Mouse (Mus musculus) adrenal gland, postnatal 10 days (tissue): Measurements from ENCODE around the gene Lta. TPM values are rescaled to one million over a fixed set of nuclear protein-coding genes. Genes with fewer than 3 reads are reported as not detected.
A peak's percentile ranks its signal among the peaks of the same experiment; 100 is the strongest.

Experiments
- DNase-seq: peaks from one replicate; pipeline ENCODE4 v3.0.0; 2021; ENCODE audit warnings: mixed read lengths
- total RNA-seq, 2 experiments: library from RNA; stranded (reverse); gene quantifications; 2 replicates each; pipeline ENCODE4 v1.2.3; 2021

The Lta gene
- total RNA-seq, 2 experiments from 2014 or later: 0.81 to 0.97 TPM

DNA sequence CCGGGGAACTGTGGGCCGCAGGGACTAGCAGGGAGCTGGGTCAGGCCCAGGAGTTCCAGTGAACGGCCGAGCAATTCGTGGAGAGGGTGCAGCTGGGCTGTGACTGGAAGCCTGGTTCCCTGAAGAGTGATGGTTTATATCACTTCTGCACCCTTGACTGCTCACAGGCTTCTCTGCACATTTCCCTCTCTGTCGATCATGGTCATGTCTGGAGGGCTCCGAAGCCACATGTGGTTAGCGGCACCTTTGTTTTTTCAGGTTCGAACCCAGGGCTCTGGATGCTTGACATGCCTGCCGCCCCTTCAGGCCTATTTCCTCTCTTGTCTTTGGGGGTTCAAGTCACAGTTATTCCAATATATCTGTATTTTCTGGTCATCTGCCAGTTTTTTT, 224 bp upstream of the Lta start:
- DNase-seq: no peak

DNA sequence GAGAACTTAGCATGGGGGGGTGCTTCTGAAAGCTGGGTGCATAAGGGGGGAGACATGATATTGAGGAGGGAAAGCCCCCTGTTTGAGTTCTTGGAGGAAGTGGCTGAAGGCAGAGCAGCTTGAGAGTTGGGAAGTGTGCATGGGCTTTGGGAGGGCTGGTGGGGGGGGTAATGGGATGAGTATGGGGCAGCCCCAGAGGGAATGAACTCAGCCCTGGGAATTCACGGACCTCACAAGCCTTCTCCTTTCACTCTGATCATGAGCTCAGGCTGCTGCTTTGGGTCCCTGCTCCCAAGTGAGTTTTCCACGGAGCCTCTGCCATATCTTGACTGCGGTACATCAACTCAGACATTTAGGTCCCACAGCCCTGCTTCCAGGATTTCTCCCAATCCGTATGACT, 2.7 kb downstream of the Lta start:
- DNase-seq: no peak

DNA sequence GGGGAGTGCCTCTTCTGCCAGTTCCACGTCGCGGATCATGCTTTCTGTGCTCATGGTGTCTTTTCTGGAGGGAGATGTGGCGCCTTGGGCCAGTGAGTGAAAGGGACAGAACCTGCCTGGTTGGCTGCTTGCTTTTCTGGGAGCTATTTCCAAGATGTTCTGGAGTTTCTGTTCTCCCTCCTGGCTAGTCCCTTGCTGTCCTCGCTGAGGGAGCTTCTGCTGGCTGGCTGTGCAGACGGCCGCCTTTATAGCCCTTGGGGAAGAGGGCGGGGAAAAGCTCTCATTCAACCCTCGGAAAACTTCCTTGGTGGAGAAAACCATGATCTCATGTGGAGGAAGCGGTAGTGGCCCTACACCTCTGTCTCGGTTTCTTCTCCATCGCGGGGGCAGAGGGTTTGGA, 3.4 kb downstream of the Lta start, which contains the start of gene Tnf:
Tnf (minus strand) TSS at position 221 of the 400 bp plus-strand sequence.
- DNase-seq: peak; percentile 53

DNA sequence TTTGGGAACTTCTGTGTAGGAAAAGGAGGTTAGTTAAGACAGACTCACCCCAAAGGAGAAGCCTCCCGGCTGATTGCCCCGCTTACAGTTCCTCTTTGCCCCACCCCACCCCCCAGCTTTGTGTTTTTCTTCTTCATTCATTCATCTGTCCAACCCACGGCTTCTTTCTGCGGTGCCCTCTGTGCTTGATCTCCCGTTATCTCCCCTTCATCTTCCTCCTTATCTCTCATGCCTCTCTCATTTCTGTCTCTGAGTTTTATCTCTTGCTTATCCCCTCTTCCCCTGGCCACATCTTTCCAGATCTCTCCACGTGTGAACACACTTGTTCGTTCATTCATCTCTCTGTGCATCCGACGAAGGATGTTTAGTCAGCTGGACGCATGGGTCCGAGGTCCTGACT, 4.0 kb downstream of the Lta start:
- DNase-seq: no peak

DNA sequence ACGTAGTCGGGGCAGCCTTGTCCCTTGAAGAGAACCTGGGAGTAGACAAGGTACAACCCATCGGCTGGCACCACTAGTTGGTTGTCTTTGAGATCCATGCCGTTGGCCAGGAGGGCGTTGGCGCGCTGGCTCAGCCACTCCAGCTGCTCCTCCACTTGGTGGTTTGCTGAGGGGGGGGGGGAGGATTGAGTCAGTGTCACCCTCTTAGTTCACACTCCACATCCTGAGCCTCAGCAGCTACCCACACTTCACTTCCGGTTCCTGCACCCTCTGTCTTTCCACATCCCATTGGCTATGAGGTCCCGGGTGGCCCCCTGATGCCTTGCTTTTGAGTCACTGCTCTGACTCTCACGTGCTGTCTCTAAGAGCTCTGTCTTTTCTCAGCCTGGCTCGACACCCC, 4.8 kb downstream of the Lta start:
- DNase-seq: no peak

DNA sequence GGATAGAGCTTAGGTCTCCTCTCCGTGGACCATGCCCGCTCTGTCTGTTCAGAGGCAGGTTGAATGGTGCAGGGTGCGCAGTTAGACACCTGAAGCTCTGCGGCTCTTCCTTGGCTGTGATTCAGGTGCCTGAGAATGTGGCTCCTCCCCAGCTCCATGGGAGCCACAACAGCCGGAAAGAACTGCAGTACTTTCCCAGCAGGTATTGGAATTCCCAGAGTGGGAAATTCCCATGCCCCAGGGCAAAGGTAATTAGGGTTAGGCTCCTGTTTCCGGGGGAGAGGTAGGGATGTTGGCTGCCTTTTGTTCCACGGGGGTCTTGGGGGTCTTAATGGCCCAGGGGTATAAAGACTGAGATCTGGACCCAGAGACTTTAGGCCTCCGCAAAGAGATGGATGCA, 6.2 kb downstream of the Lta start:
- DNase-seq: no peak

DNA sequence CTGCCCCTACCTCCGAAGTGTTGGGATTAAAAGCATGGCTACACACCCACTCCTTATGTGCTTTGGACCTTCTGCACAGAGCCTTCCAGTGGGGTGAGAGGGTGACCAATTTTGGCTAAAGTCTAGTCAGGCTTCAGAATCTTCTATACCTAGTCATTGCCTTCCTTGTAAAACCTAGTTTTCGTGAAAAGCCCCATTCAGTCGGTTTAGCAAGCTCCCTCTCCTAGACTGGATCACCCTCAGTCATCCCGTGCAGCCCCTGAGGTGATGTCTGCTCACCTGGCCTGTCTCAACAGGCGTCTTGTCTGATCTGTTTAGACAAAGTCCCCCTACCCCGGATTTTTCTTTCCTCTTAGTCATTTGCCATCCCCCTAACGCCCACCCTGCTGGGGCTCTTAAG, 7.1 kb downstream of the Lta start:
- DNase-seq: no peak

DNA sequence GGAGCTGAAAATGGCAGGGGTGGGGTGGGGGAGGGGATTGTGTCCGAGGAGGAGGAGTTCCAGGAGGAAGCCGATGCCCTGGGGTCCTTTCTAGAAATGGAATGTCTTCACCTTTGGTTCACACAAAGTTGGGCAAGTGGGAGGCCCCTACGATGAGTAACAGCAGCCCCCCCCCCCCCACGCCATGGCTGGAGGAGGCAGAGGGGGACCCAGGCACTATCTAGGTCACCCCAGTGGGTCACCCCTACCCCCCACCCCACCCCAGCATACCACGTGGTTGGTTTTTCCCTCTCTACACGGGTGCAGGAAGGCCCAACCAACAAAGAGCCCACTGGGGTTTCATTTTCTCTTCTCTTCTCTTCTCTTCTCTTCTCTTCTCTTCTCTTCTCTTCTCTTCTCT, 8.0 kb downstream of the Lta start:
- no peak for DNase-seq

DNA sequence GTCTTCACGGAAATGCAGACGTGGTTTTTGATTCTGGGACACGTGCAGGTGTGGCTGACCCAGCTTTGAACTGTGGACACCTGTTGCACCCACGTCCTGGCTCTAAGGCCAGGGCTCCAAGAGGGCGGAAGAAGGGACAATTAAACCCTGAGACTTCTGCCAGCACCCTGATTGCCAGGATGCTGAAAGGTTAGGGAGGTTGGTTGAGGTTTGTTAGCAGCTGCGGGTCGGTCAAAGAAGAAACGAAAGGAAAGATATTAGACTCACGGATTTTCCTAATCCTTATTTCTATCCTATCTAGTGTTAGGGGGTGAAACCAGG, 8.9 kb downstream of the Lta start:
- no peak for DNase-seq

DNA sequence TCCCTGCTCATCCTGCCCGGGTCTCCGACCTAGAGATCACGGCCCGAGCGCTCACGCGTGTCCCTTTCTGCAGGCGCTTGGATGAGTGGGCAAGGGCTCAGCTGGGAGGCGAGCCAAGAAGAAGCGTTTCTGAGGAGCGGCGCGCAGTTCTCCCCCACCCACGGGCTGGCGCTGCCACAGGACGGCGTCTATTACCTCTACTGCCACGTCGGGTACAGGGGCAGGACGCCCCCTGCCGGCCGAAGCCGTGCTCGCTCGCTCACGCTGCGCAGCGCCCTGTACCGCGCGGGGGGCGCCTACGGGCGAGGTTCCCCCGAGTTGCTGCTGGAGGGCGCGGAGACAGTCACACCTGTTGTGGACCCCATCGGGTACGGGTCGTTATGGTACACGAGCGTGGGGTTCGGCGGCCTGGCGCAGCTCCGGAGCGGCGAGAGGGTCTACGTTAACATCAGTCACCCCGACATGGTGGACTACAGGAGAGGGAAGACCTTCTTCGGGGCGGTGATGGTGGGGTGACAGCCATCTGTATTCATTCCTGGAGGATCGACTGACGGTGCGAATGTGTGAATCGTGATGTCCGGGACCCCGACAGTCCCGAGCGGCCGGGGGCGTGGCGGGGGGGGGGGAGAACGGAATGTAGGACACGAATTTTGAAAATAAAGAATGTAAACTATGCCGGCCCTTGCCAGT, 9.4 kb downstream of the Lta start:
- peak; percentile 90 for DNase-seq

DNA sequence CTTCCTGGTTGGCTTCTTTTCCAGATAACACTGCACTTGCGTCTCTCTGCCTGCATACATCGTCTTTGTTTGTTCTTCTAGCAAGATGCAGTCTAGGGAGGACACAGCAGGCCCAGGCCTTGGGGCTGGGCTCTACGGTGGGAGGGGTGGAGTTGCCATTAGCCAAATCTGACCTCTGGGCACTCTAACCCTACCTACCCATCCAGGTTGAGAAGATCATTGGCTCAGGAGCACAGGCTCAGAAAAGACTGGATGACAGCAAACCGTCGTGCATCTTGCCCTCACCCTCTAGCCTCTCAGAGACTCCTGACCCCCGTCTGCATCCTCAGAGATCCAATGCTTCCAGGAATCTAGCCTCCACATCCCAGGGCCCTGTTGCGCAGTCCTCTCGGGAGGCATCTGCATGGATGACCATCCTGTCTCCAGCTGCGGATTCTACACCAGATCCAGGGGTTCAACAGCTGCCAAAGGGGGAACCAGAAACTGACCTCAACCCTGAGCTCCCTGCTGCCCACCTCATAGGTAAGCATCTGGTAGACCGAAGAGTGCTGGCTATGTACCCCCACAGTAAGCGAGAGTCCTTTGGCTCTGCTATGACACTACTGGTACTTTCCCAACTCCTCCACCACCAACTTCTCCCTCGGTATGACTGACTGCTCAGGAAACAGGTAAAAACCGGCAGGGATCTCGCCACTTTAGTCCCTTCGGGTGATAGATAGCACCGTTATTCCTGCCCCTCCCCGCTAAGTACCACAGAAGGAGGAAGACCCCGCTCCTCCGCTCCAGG, 10.1 kb downstream of the Lta start:
- DNase-seq: no peak

DNA sequence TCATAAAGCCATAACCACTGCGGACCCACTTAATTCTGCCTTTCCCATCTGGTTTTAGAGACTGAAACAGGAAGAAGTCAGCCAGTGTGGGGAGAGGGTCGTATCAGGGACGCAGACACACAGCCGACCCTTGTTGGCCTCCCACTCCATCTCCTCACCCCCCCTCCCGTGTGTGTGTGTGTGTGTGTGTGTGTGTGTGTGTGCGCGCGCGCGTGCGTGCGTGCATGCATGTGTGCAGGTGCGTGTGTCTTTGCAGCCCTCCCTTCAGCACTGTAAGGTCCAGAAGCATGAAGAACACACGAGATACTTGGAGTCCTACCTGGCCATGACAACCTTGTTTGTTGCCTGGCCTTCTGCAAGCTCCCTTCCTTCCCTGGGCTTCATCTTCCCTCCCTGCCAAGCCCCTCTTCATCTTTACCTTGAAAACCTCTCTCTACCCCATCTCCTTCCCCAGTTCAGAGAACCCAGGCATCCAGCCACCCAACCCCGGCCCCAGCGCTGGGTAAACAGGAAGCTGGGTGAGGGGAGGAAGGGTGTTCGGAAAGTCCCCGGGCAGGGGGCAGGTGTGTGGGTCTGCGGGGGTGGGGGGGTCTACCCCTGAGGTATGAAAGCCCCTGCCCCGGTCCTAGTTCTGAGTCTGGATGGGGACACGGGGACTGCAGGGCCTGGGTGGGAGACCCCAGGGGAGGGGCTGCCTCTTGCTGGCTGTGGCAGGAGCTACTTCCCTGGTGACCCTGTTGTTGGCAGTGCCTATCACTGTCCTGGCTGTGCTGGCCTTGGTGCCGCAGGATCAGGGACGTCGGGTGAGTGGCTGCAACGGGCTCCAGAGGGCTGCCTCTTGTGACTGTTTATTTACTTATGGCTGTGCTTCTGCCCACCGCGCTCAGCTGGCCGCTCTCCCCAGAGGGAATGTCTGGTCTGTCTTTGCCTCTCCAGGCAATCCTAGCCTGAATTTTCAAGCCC, 11.0 kb downstream of the Lta start, which contains the start of gene Ltb:
Ltb (plus strand) TSS at position 559 of the 963 bp plus-strand sequence.
- DNase-seq: peak; percentile 60

DNA sequence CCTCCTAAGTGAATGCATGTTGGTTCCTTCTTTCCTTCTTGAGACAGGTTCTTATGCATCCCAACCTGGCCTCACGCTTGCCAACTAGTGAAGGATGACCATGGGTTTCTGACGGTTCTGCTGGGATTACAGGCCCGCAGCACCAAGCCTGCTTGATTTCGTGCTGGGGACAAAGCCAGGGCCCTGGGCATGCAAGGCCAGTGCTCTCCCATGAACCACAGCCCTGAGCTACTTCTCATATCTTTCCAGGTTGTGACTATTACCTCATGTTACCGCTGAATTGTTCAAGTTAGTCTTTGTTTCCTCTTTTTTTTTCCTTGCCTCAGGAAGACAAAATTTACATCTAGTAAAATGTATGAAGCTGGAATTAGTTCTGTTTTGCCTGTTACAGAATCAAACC, 12.2 kb downstream of the Lta start:
- peak; percentile 43 for DNase-seq

DNA sequence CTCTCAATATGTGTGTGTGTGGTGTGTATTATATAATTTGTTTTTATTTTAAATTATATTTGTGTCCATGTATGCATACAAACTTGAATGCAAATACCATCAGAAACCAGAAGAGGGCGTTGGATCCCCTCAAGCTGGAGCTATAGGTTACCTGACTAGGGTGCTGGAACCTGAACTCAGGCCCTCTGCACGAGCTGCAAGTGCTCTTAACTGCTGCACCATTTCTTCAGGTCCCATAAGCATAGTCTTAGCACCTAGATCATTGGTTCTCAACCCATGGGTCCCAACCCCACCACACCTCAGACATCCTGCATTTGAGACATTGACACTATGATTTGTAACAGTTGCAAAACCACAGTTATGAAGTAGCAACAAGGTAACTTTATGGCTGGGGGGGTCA, 13.4 kb downstream of the Lta start:
- DNase-seq: no peak

DNA sequence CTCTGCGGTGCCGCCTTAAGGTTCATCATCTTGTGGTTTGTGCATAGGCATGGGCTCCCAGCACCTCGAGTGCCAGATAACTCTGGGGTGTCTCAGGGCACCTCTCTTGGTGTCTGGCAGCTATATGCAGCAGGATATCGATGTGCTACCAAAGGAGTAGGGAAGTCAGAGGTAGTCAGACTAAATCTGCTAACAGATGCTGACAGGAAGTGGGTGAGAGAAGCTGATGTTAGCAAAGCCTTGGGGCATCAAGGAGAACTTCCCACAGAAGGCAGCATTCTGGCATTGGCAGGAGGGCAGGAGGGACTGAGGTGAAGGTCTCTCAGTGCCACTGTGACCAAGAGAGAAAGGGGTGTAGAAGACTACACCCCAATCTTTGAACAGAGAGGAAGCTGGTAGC, 15.1 kb downstream of the Lta start:
- no peak for DNase-seq

DNA sequence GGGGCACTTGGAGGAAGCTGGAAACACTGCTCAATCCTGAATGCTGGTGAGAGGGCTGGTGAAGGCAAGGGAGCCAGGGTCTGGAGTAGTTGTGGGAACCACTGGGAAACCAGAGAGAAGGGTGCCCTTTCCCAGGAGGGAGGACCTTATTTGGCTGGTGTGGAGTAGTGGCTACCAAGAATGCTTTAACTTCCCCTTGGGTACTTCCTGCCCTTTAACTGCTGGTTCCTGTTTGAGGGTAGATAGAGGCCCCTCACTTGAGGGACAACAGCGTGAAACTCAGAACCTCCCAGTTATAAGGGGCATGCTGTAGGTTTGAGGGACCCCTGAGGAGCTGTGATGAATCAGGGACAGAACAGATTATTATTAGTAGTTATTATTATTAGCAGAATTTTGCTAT, 16.0 kb downstream of the Lta start:
- no peak for DNase-seq

DNA sequence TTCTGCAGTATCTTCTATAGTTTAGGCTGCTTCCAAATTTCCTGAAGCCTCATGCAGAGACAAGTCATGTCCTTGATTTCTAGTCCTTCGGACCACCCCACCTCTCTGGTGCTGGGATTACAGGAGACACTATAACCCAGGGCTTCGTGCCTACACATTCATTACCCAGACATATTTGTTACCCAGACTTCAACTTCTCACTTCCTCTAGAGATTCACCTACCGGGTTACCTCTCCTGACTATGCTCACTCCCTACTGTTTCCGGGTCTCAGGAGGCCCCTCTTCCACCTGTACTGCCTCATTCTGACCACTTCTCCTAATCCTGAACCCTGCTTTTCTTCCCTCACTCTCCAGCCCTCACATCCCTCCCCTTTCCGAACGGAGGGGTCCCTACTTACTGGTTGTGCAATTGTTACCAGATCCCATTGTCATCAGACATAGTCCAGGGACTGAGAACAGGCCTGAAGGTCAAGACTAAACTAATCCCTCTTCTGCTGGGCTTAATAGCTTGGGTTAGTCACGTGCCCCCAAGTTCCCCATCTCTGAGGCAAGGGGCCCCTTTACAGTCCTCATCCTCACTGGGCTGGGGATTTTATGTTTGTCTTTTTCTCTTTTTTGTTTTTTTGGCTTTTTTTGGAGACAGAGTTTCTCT, 17.1 kb downstream of the Lta start, which contains the start of gene Lst1:
Lst1 (minus strand) TSS at position 481 of the 652 bp plus-strand sequence.
- DNase-seq: no peak

DNA sequence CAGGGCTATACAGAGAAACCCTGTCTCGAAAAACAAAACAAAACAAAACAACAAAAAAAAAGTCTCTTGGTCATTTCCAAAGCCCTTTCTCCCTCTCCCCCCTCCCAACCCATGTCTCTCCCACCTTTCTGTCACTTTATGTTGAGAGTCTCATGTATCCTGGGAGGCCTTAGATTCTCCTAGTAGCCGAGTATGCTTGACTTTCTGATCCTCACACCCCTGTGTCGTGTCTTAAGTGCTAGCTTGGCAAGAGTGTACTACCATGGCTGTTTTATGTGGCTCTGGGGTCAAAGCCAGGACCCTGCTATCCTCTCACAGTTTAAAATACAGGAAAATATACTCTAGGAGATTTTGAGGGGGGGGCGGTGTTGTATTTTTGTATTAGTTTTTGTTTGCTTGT, 17.8 kb downstream of the Lta start:
- no peak for DNase-seq

DNA sequence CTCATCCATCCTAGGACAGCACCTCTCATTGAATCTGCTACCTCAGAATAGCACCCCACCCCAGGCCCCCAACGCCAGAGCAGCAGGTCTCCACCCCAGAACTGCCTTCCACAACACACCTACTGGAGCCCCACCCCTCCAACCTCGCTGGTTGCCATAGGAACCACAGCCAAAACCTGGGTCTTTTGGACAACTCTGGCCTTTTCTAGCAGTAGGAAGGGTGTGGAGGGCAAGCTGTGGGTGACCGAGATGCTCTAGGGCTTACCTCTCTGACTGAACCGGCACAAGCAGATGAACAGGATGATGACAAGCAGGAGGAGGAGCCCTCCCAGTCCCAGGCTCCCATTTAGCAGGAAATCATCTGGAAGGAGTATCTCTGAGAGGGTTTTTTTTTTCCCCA, 18.5 kb downstream of the Lta start:
- no peak for DNase-seq

DNA sequence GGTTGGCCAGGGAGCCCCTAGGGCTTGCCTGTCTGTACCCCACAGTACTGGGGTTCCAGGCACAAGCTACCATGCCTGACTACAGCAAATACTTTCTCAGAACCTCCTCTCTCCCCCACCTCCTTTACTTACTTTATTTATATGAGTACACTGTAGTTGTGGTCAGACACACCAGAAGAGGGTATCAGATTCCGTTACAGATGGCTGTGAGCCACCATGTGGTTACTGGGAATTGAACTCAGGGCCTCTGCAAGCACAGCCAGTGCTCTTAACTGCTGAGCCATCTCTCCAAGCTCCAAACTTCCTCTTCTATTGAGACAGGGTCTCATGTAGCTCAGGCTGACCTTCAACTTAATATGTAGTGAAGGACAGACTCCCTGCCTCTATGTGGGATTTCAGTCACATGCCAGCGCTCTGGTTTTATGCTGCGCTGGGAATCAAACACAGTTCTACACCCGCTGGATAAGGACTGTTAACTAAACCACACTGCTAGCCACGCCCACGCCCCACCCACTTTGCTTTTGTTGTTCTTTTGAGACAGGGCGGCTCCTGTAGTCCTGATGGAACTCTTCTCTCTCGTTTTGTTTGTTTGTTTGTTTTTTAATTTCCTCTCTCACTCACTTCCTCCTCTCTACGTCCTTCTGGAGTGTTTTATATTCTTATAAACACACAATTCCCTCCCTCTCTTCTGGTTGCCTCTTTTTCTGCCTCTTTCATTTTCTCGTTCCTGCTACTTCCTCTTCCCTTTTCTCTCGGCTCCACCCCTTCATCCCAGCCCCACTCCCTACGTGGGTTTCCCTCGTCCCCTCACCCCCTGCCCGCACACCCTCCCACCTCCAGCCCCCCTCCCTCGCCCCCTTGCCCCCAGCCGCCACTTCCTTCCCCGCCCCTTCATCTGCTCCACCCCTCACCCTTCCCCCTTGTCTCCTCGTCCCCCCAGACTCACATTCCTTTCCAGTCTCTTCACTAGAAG, 19.2 kb downstream of the Lta start:
- peak; percentile 84 for DNase-seq

DNA sequence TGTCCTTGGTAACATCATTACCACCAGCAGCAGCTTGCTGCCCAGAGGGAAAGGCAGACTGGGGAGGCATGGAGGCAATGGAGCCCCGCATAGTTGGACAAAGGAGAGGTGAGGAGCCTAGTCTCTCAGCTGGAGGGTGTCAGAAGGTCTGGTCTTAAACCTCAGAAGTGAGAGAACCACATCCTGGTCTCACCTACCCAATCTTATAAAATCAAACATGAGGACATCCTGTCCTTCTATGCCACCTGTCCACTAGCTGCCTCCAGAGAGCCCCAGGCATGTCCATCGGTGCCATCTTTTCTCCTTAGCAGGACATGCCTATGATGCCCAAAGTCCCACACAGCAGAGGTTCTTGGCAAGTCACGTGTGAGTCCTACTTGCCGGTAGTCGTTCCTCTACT, 25.1 kb downstream of the Lta start:
- no peak for DNase-seq
